Mouse (Mus musculus) ES-Bruce4 (cell line): ENCODE results near the gene D630039A03Rik. TPM values are rescaled to one million over a fixed set of nuclear protein-coding genes. Genes with fewer than 3 reads are reported as not detected.
A peak's percentile ranks its signal among the peaks of the same experiment; 100 is the strongest.

ENCODE experiments used
- H3K27ac ChIP-seq: 2 replicates; pipeline ENCODE4 v1.5.1; 2012; ENCODE audit warnings: low read length, inconsistent platforms; ENCODE audit not compliant: insufficient read depth
- H3K27me3 ChIP-seq: 2 replicates; pipeline ENCODE4 v1.6.1; 2012; ENCODE audit warnings: mild to moderate bottlenecking, low read length, inconsistent platforms; ENCODE audit not compliant: control insufficient read depth, poor library complexity, insufficient read depth, severe bottlenecking
- H3K36me3 ChIP-seq: 2 replicates; pipeline ENCODE4 v1.6.1; 2012; ENCODE audit warnings: inconsistent platforms, mild to moderate bottlenecking, low read length, moderate library complexity; ENCODE audit not compliant: control insufficient read depth, poor library complexity, insufficient read depth, severe bottlenecking
- H3K4me1 ChIP-seq: one replicate; pipeline ENCODE4 v1.8.1; 2011; ENCODE audit warnings: low read length; ENCODE audit not compliant: control insufficient read depth, insufficient read depth
- H3K4me3 ChIP-seq: 2 replicates; pipeline ENCODE4 v1.5.1; 2011; ENCODE audit warnings: low read depth, mild to moderate bottlenecking, low read length
- H3K9ac ChIP-seq: 2 replicates; pipeline ENCODE4 v1.6.1; 2012; ENCODE audit warnings: low read depth, mild to moderate bottlenecking, inconsistent platforms; ENCODE audit not compliant: poor library complexity, severe bottlenecking
- H3K9me3 ChIP-seq: replicated peaks from 2 replicates; pipeline ENCODE4 v1.6.1; 2012; ENCODE audit warnings: mild to moderate bottlenecking, low read length, inconsistent platforms; ENCODE audit not compliant: control insufficient read depth, poor library complexity, insufficient read depth, severe bottlenecking
- CTCF ChIP-seq: IDR thresholded peaks from one replicate; pipeline ENCODE4 v1.8.1; 2011; ENCODE audit warnings: low read depth, low read length
- EP300 ChIP-seq: IDR thresholded peaks from 2 replicates; pipeline ENCODE4 v1.6.1; 2011; ENCODE audit warnings: low read depth, low read length; ENCODE audit not compliant: insufficient read depth
- POLR2A ChIP-seq: IDR thresholded peaks from one replicate; pipeline ENCODE4 v1.8.1; 2011; ENCODE audit warnings: low read length; ENCODE audit not compliant: insufficient read depth
- polyA plus RNA-seq: library from polyadenylated mRNA; stranded (reverse); fragments of >200 nt; gene quantifications from 2 replicates; pipeline ENCODE4 v1.2.4, GENCODE M21; 2011; ENCODE audit warnings: low read depth; ENCODE audit not compliant: missing spikeins, insufficient read depth, insufficient read length

The D630039A03Rik gene
- polyA plus RNA-seq, 1 experiment, result 2.5 TPM

- Histone ChIP-seq H3K9ac (peak within 1 kb of the TSS; percentile 91), H3K4me3 (peak within 1 kb of the TSS; percentile 91), H3K4me1 (peaks cover 2% of the 10 kb centered on the region), H3K27ac (peak within 1 kb of the TSS; percentile 98), H3K9me3 (no peaks in the 10 kb centered on the region), H3K36me3 (peaks cover 14% of the 10 kb centered on the region), H3K27me3 (no peaks in the 10 kb centered on the region)
- TF ChIP-seq CTCF, result no peak
- TF ChIP-seq POLR2A, result peak; percentile 90
- TF ChIP-seq EP300, result peak; percentile 84
These were observed 40.2 kb upstream of the D630039A03Rik start, which contains the start of gene Txn1 for GRCm38 (mm10) chr4:57956029-57956960. Txn1 (minus strand) TSS chr4:57956411.

DNA sequence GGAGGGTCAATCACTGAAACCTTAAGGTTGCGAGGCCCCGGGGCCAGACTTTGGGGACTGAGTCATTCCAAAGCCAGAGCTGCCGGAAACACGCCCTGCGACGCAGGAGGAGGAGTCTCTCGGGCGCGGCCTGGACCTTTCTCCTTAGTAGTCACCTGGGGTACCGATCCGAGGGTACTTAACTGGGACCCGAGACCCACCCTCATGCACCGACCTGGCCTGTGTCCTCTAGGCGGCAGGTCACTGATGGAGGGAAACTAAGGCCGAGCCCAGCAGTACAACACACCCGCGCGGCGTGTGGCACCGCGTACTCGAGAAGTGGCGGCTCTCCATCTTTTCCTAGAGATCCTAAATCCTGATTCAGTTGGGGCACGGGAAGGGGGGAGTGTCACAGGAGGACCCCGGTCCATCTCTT lies 39.5 kb upstream of the D630039A03Rik start:
- H3K36me3 ChIP-seq, result peaks cover 21% of the 10 kb centered on the region
- H3K27me3 ChIP-seq, result no peaks in the 10 kb centered on the region
- TF ChIP-seq EP300 (no peak), POLR2A (peak; percentile 28), CTCF (no peak)
- peak overlapping the region; percentile 74 for H3K27ac ChIP-seq
- H3K4me1 ChIP-seq, result peaks cover 2% of the 10 kb centered on the region
- H3K4me3 ChIP-seq, result peak overlapping the region; percentile 91
- peak overlapping the region; percentile 91 for H3K9ac ChIP-seq
- H3K9me3 ChIP-seq, result no peaks in the 10 kb centered on the region

GRCm38 (mm10) chr4:57954991-57955390 lies 38.9 kb upstream of the D630039A03Rik start:
- Histone ChIP-seq H3K9ac (peak overlapping the region; percentile 91), H3K27me3 (no peaks in the 10 kb centered on the region), H3K27ac (no peak overlapping the region), H3K36me3 (peaks cover 27% of the 10 kb centered on the region), H3K9me3 (no peaks in the 10 kb centered on the region), H3K4me3 (peak overlapping the region; percentile 91), H3K4me1 (peaks cover 2% of the 10 kb centered on the region)
- TF ChIP-seq CTCF (no peak), POLR2A (no peak), EP300 (no peak)

DNA sequence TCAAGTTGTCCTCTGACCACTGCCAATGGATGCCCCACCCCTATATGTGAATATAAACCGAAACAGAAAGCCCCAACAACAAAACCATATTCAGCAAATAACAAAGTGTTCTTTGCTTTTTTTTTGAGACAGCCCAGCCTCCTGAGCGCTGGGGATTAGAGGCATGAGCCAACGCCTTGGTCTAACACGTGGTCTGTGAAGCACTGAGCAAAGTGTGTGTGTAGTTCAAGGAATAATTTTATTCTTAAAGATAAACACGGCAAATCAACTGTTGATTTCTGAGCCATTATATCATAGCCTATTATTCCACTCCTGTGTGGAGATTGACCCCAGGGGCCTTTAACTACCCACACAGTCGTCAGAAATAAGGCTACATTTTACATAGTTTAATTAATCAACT lies 38.5 kb upstream of the D630039A03Rik start:
- TF ChIP-seq EP300, result no peak
- no peak for TF ChIP-seq POLR2A
- no peak for TF ChIP-seq CTCF
- Histone ChIP-seq H3K36me3 (peaks cover 31% of the 10 kb centered on the region), H3K9ac (peak overlapping the region; percentile 91), H3K27me3 (no peaks in the 10 kb centered on the region), H3K9me3 (no peaks in the 10 kb centered on the region), H3K4me1 (peaks cover 2% of the 10 kb centered on the region), H3K27ac (no peak overlapping the region), H3K4me3 (peak overlapping the region; percentile 91)

- H3K4me1 ChIP-seq, result peaks cover 2% of the 10 kb centered on the region
- TF ChIP-seq CTCF (no peak), EP300 (no peak), POLR2A (no peak)
- H3K27ac ChIP-seq, result no peak overlapping the region
- no peaks in the 10 kb centered on the region for H3K27me3 ChIP-seq
- peak overlapping the region; percentile 91 for H3K9ac ChIP-seq
- peak overlapping the region; percentile 24; the same call in 1 of the 2 replicates for H3K4me3 ChIP-seq
- no peaks in the 10 kb centered on the region for H3K9me3 ChIP-seq
- peaks cover 39% of the 10 kb centered on the region for H3K36me3 ChIP-seq
These were observed 37.7 kb upstream of the D630039A03Rik start for GRCm38 (mm10) chr4:57953796-57954195.

- Histone ChIP-seq H3K4me1 (peaks cover 4% of the 10 kb centered on the region), H3K9ac (no peak overlapping the region), H3K27ac (no peak overlapping the region), H3K36me3 (peaks cover 48% of the 10 kb centered on the region), H3K4me3 (no peak overlapping the region), H3K27me3 (no peaks in the 10 kb centered on the region), H3K9me3 (no peaks in the 10 kb centered on the region)
- TF ChIP-seq POLR2A (no peak), CTCF (no peak), EP300 (no peak)
These were observed 36.8 kb upstream of the D630039A03Rik start for GRCm38 (mm10) chr4:57952891-57953290.
